Comparison of ENCODE assay signal across 16 mouse cellular contexts in genomic region chr1:185802156-185802555, GRCm38 (mm10).
DNase-seq lines count a peak whose midpoint lies in the region; TF ChIP-seq lines count a peak whose summit lies in the region.
"Had no signal": no experiment of that assay in that cellular context is flagged by ENCODE, and none has a peak within 500 bp of the region (broad histone marks: within the 10 kb centered on the region; RNA-seq: fewer than 3 reads in every experiment).

No protein-coding gene starts in this region.

- no peak for TF ChIP-seq POLR2A in myocyte (IDR thresholded peaks at IDR 0.05; ENCODE audit: insufficient read length, low read depth)

- no peak overlapping the region for H3K4me2 ChIP-seq in myocyte (ENCODE audit: low read depth)

- H3ac ChIP-seq in myocyte (ENCODE audit: control insufficient read depth, insufficient read length): no peak overlapping the region

- H3K4me3 ChIP-seq in myocyte: no peak overlapping the region

- intact Hi-C loops in heart, postnatal 10 days (cut with DNase I): no loop called here

- no peak for DNase-seq in heart, postnatal 10 days
- DNase-seq: adrenal gland, adult 2 months; adrenal gland, adult 8-10 months; adrenal gland, postnatal 10 days; adrenal gland, postnatal 14 days; adrenal gland, postnatal 25 days; adrenal gland, postnatal 36 days; B cell, adult 2 months; cerebellum, adult 11 months; cerebellum, adult 11-12 months; cerebellum, adult 18-20 months; cerebellum, adult 2 months had no signal

- no peaks in the 10 kb centered on the region for H3K79me2 ChIP-seq in myocyte (ENCODE audit: control insufficient read depth, insufficient read depth)

- H3K27me3 ChIP-seq in myocyte (ENCODE audit: control insufficient read depth, insufficient read depth, insufficient read length): no peaks in the 10 kb centered on the region
- H3K27me3 ChIP-seq: CH12.LX, Patski had no signal

- H3K36me3 ChIP-seq in myocyte (ENCODE audit: control insufficient read depth, insufficient read depth): no peaks in the 10 kb centered on the region
- H3K36me3 ChIP-seq: G1E had no signal

TF ChIP-seq in myocyte, 11 proteins besides CTCF, POLR2A, EP300 and RAD21:
- TF ChIP-seq MYOD1 (IDR thresholded peaks at IDR 0.05; ENCODE audit: control insufficient read depth in 1 of 3, insufficient read length in 2 of 3, low read depth in 2 of 3) (peak in 2 of 3 experiments; percentile 65 to 70), TCF12 (IDR thresholded peaks at IDR 0.05; ENCODE audit: insufficient read depth, poor library complexity, severe bottlenecking) (no peak)
TF ChIP-seq in myocyte: peak in this region for 1.
